Mouse (Mus musculus) gastrocnemius, postnatal 4 days (tissue): Measurements from ENCODE around the gene Pbld2. TPM values are rescaled to one million over a fixed set of nuclear protein-coding genes. Genes with fewer than 3 reads are reported as not detected.
"Not testable (repeated sequence)": the region's sequence is repeated elsewhere in the genome, so short reads cannot be mapped to it uniquely, and the experiment has no call there.

Experiments used
- DNase-seq, 2 experiments: peaks; one replicate each; pipeline ENCODE4 v3.0.0; 2021 to 2022; ENCODE audit warnings: low spot score in 2 of 2, mixed read lengths in 2 of 2
- total RNA-seq, 2 experiments: library from RNA; stranded (reverse); gene quantifications; 2 replicates each; pipeline ENCODE4 v1.2.3; 2021

Gene Pbld2
- total RNA-seq, 2 experiments from 2014 or later: 2.0 to 3.0 TPM

GRCm38 (mm10) chr10:63025016-63025415 lies 901 bp downstream of the Pbld2 start:
- DNase-seq: no peak

- no peak for DNase-seq
Measured at GRCm38 (mm10) chr10:63025491-63026011, 1.4 kb downstream of the Pbld2 start.

GRCm38 (mm10) chr10:63026156-63026794 lies 2.2 kb downstream of the Pbld2 start:
- no peak for DNase-seq

GRCm38 (mm10) chr10:63026795-63027160 lies 2.7 kb downstream of the Pbld2 start:
- DNase-seq: no peak

- DNase-seq: no peak
Measured at GRCm38 (mm10) chr10:63027376-63028161, 3.5 kb downstream of the Pbld2 start.

- no peak for DNase-seq
Measured at GRCm38 (mm10) chr10:63028396-63028795, 4.3 kb downstream of the Pbld2 start.

GRCm38 (mm10) chr10:63032267-63032666 lies 8.2 kb downstream of the Pbld2 start:
- no peak for DNase-seq

- no peak for DNase-seq
Measured at GRCm38 (mm10) chr10:63032956-63033355, 8.8 kb downstream of the Pbld2 start.

- no peak for DNase-seq
Measured at GRCm38 (mm10) chr10:63038571-63039320, 14.6 kb downstream of the Pbld2 start.

- DNase-seq: no peak
Measured at GRCm38 (mm10) chr10:63039867-63040628, 15.9 kb downstream of the Pbld2 start.

- DNase-seq: no peak
Measured at GRCm38 (mm10) chr10:63043154-63043553, 19.0 kb downstream of the Pbld2 start.

GRCm38 (mm10) chr10:63047751-63048150 lies 23.6 kb downstream of the Pbld2 start:
- DNase-seq: no peak

- DNase-seq: no peak
Measured at GRCm38 (mm10) chr10:63049106-63049505, 25.0 kb downstream of the Pbld2 start.

GRCm38 (mm10) chr10:63051267-63051666 lies 27.2 kb downstream of the Pbld2 start:
- no peak for DNase-seq

- DNase-seq: no peak
Measured at GRCm38 (mm10) chr10:63052011-63052410, 27.9 kb downstream of the Pbld2 start.

GRCm38 (mm10) chr10:63053007-63053406 lies 28.9 kb downstream of the Pbld2 start:
- no peak for DNase-seq

- not testable (repeated sequence) for DNase-seq
Measured at GRCm38 (mm10) chr10:63054071-63054470, 30.0 kb downstream of the Pbld2 start.

- DNase-seq: no peak
Measured at GRCm38 (mm10) chr10:63054586-63054985, 30.5 kb downstream of the Pbld2 start.

- no peak for DNase-seq
Measured at GRCm38 (mm10) chr10:63056966-63057750, 33.0 kb downstream of the Pbld2 start.

- DNase-seq: no peak
Measured at GRCm38 (mm10) chr10:63059862-63060261, 35.7 kb downstream of the Pbld2 start, which contains the start of gene Pbld1. TSS of gene Pbld1 (plus strand) at chr10:63060162.
